Mouse (Mus musculus): Measurements from ENCODE around the gene Atrn. TPM values are rescaled to one million over a fixed set of nuclear protein-coding genes. Genes with fewer than 3 reads are reported as not detected.

Gene Atrn
- polyA plus RNA-seq, 1 experiment, result 48.2 TPM

GRCm38 (mm10) chr2:131044354-131044852 is 138.1 kb downstream of the Atrn start:
- H3K27ac ChIP-seq (ENCODE audit: insufficient read depth, low read length), result no peak overlapping the region
- DNase-seq, result no peak
- no peaks in the 10 kb centered on the region for H3K4me1 ChIP-seq (ENCODE audit: control insufficient read depth, insufficient read depth, low read length)
- no peak overlapping the region for H3K4me3 ChIP-seq (replicated peaks; ENCODE audit: insufficient read depth, low read depth, low read length)
- TF ChIP-seq POLR2A (IDR thresholded peaks at IDR 0.05; ENCODE audit: borderline replicate concordance, insufficient read depth, low read length), result no peak
- no peak for TF ChIP-seq CTCF (IDR thresholded peaks at IDR 0.05; ENCODE audit: borderline replicate concordance, insufficient read depth, low read depth, low read length)
- WGBS, result 17% methylated on average over 7 of the region's 7 CpGs
- H3K27me3 ChIP-seq (ENCODE audit: control insufficient read depth, insufficient read depth, low read length), result no peaks in the 10 kb centered on the region

GRCm38 (mm10) chr2:131044989-131045720 is 138.9 kb downstream of the Atrn start:
- DNase-seq, result no peak
- Histone ChIP-seq H3K4me1 (ENCODE audit: control insufficient read depth, insufficient read depth, low read length) (no peaks in the 10 kb centered on the region), H3K27me3 (ENCODE audit: control insufficient read depth, insufficient read depth, low read length) (no peaks in the 10 kb centered on the region), H3K4me3 (replicated peaks; ENCODE audit: insufficient read depth, low read depth, low read length) (no peak overlapping the region), H3K27ac (ENCODE audit: insufficient read depth, low read length) (no peak overlapping the region)
- 49% methylated on average over 9 of the region's 9 CpGs for WGBS
- TF ChIP-seq POLR2A (IDR thresholded peaks at IDR 0.05; ENCODE audit: borderline replicate concordance, insufficient read depth, low read length) (no peak), CTCF (IDR thresholded peaks at IDR 0.05; ENCODE audit: borderline replicate concordance, insufficient read depth, low read depth, low read length) (no peak)

GRCm38 (mm10) chr2:131046025-131046424 is 139.7 kb downstream of the Atrn start:
- no peak for TF ChIP-seq POLR2A (IDR thresholded peaks at IDR 0.05; ENCODE audit: borderline replicate concordance, insufficient read depth, low read length)
- TF ChIP-seq CTCF (IDR thresholded peaks at IDR 0.05; ENCODE audit: borderline replicate concordance, insufficient read depth, low read depth, low read length), result no peak
- Histone ChIP-seq H3K4me1 (ENCODE audit: control insufficient read depth, insufficient read depth, low read length) (no peaks in the 10 kb centered on the region), H3K27ac (ENCODE audit: insufficient read depth, low read length) (no peak overlapping the region), H3K27me3 (ENCODE audit: control insufficient read depth, insufficient read depth, low read length) (no peaks in the 10 kb centered on the region), H3K4me3 (replicated peaks; ENCODE audit: insufficient read depth, low read depth, low read length) (no peak overlapping the region)
- DNase-seq, result no peak
- WGBS, result 71% methylated on average over 2 of the region's 2 CpGs

GRCm38 (mm10) chr2:131052043-131052442 is 145.7 kb downstream of the Atrn start:
- Histone ChIP-seq H3K4me3 (replicated peaks; ENCODE audit: insufficient read depth, low read depth, low read length) (no peak overlapping the region), H3K27me3 (ENCODE audit: control insufficient read depth, insufficient read depth, low read length) (no peaks in the 10 kb centered on the region; the same call in 1 of the 2 replicates), H3K27ac (ENCODE audit: insufficient read depth, low read length) (no peak overlapping the region), H3K4me1 (ENCODE audit: control insufficient read depth, insufficient read depth, low read length) (peaks cover 9% of the 10 kb centered on the region; the same call in 1 of the 2 replicates)
- DNase-seq, result no peak
- 61% methylated on average over 5 of the region's 5 CpGs for WGBS
- TF ChIP-seq CTCF (IDR thresholded peaks at IDR 0.05; ENCODE audit: borderline replicate concordance, insufficient read depth, low read depth, low read length) (no peak), POLR2A (IDR thresholded peaks at IDR 0.05; ENCODE audit: borderline replicate concordance, insufficient read depth, low read length) (no peak)

GRCm38 (mm10) chr2:131052862-131053418 is 146.6 kb downstream of the Atrn start:
- TF ChIP-seq POLR2A (IDR thresholded peaks at IDR 0.05; ENCODE audit: borderline replicate concordance, insufficient read depth, low read length), result no peak
- no peak for TF ChIP-seq CTCF (IDR thresholded peaks at IDR 0.05; ENCODE audit: borderline replicate concordance, insufficient read depth, low read depth, low read length)
- no peak overlapping the region for H3K4me3 ChIP-seq (replicated peaks; ENCODE audit: insufficient read depth, low read depth, low read length)
- 30% methylated on average over 6 of the region's 6 CpGs for WGBS

GRCm38 (mm10) chr2:131053851-131054645 is 147.8 kb downstream of the Atrn start:
- Histone ChIP-seq H3K4me1 (ENCODE audit: control insufficient read depth, insufficient read depth, low read length) (peaks cover 9% of the 10 kb centered on the region; the same call in 1 of the 2 replicates), H3K27me3 (ENCODE audit: control insufficient read depth, insufficient read depth, low read length) (no peaks in the 10 kb centered on the region; the same call in 1 of the 2 replicates), H3K27ac (ENCODE audit: insufficient read depth, low read length) (no peak overlapping the region), H3K4me3 (replicated peaks; ENCODE audit: insufficient read depth, low read depth, low read length) (no peak overlapping the region)
- TF ChIP-seq CTCF (IDR thresholded peaks at IDR 0.05; ENCODE audit: borderline replicate concordance, insufficient read depth, low read depth, low read length) (no peak), POLR2A (IDR thresholded peaks at IDR 0.05; ENCODE audit: borderline replicate concordance, insufficient read depth, low read length) (no peak)
- 3% methylated on average over 45 of the region's 45 CpGs for whole genome bisulfite sequencing
- no peak for DNase-seq

More at GRCm38 (mm10) chr2:131052862-131053418, 146.6 kb downstream of the Atrn start:
- peaks cover 9% of the 10 kb centered on the region; the same call in 1 of the 2 replicates for H3K4me1 ChIP-seq (ENCODE audit: control insufficient read depth, insufficient read depth, low read length)
- DNase-seq, result no peak
- no peaks in the 10 kb centered on the region; the same call in 1 of the 2 replicates for H3K27me3 ChIP-seq (ENCODE audit: control insufficient read depth, insufficient read depth, low read length)
- H3K27ac ChIP-seq (ENCODE audit: insufficient read depth, low read length), result no peak overlapping the region

- H3K27me3 ChIP-seq (ENCODE audit: control insufficient read depth, insufficient read depth, low read length), result no peaks in the 10 kb centered on the region; the same call in 1 of the 2 replicates
- 9% methylated on average over 21 of the region's 21 CpGs for WGBS
- no peak overlapping the region for H3K27ac ChIP-seq (ENCODE audit: insufficient read depth, low read length)
- H3K4me3 ChIP-seq (replicated peaks; ENCODE audit: insufficient read depth, low read depth, low read length), result no peak overlapping the region
- peaks cover 9% of the 10 kb centered on the region; the same call in 1 of the 2 replicates for H3K4me1 ChIP-seq (ENCODE audit: control insufficient read depth, insufficient read depth, low read length)
- no peak for TF ChIP-seq POLR2A (IDR thresholded peaks at IDR 0.05; ENCODE audit: borderline replicate concordance, insufficient read depth, low read length)
- TF ChIP-seq CTCF (IDR thresholded peaks at IDR 0.05; ENCODE audit: borderline replicate concordance, insufficient read depth, low read depth, low read length), result no peak
- DNase-seq, result no peak
These were observed 148.5 kb downstream of the Atrn start for GRCm38 (mm10) chr2:131054646-131055264.
